Mouse (Mus musculus) kidney, embryonic 15.5 days (tissue): Measurements from ENCODE around the gene Alk. TPM values are rescaled to one million over a fixed set of nuclear protein-coding genes. Genes with fewer than 3 reads are reported as not detected.
"Not testable (repeated sequence)": the region's sequence is repeated elsewhere in the genome, so short reads cannot be mapped to it uniquely, and the experiment has no call there.

ENCODE experiments used
- ATAC-seq: fragments of 200-750 bp; cut with Nextera tagmentation; replicated peaks from 2 replicates; pipeline ENCODE4 v1.8.0; 2017; ENCODE audit warnings: moderate TSS enrichment; ENCODE audit not compliant: low FRiP score
- H3K27ac ChIP-seq: fragments of 300-500 bp; sonication (generic); 2 replicates; pipeline ENCODE4 v1.5.1; 2015; ENCODE audit warnings: mild to moderate bottlenecking, inconsistent platforms
- H3K27me3 ChIP-seq: fragments of 300-500 bp; sonication (generic); 2 replicates; pipeline ENCODE4 v1.6.1; 2015; ENCODE audit warnings: inconsistent platforms
- H3K36me3 ChIP-seq: fragments of 300-500 bp; sonication (generic); 2 replicates; pipeline ENCODE4 v1.6.1; 2015; ENCODE audit warnings: inconsistent platforms
- H3K4me1 ChIP-seq: fragments of 300-500 bp; sonication (generic); 2 replicates; pipeline ENCODE4 v1.6.1; 2015; ENCODE audit warnings: inconsistent platforms
- H3K4me2 ChIP-seq: fragments of 300-500 bp; sonication (generic); 2 replicates; pipeline ENCODE4 v1.6.1; 2015; ENCODE audit warnings: moderate library complexity, mild to moderate bottlenecking, inconsistent platforms
- H3K4me3 ChIP-seq: fragments of 300-500 bp; sonication (generic); replicated peaks from 2 replicates; pipeline ENCODE4 v1.5.1; 2015; ENCODE audit warnings: mild to moderate bottlenecking, inconsistent platforms
- H3K9ac ChIP-seq: fragments of 300-500 bp; sonication (generic); 2 replicates; pipeline ENCODE4 v1.6.1; 2015; ENCODE audit warnings: mild to moderate bottlenecking, inconsistent platforms
- H3K9me3 ChIP-seq: fragments of 300-500 bp; sonication (generic); replicated peaks from 2 replicates; pipeline ENCODE4 v1.6.1; 2016; ENCODE audit warnings: inconsistent platforms
- WGBS: fragments of 180-500 bp; shearing (Covaris S2); methylation state at CpG from one replicate; pipeline ENCODE4 v1.1.7; 2015; ENCODE audit warnings: mixed read lengths; 5-methylcytosine and 5-hydroxymethylcytosine counted together
- polyA plus RNA-seq: library from polyadenylated mRNA; unstranded; fragments of >200 nt; fragmentation: Nextera tagmentation; extraction: Ambion mirVana; gene quantifications from 2 replicates; pipeline ENCODE4 v1.2.1, GENCODE M21; 2015

Gene Alk
- polyA plus RNA-seq, 1 experiment from 2014 or later, result 0.51 TPM

DNA sequence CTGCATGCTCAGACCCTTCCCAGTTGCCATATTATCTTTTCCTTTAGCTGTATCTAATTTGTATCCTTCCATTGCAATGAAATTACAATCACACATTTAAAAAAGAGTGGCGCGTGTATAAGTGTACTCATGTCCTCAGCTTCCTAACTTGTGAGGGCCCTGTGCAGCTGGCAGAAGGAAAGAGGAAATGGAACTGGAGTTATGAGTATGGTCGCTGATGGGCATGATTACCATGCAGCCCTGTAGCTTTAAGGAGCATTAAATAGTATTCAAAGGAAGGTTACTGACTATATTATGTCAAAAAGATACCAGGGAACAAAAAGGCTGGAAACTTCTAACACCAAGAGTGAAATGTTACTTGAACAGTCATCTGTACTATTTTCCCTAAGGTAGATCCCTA lies 79.6 kb downstream of the Alk start:
- ATAC-seq, result no peak
- no peak overlapping the region for H3K4me2 ChIP-seq
- no peak overlapping the region for H3K27ac ChIP-seq
- H3K9me3 ChIP-seq, result no peaks in the 10 kb centered on the region
- H3K4me1 ChIP-seq, result no peaks in the 10 kb centered on the region
- WGBS, result 92% methylated on average over 3 of the region's 3 CpGs
- no peak overlapping the region for H3K9ac ChIP-seq
- H3K27me3 ChIP-seq, result no peaks in the 10 kb centered on the region
- no peaks in the 10 kb centered on the region for H3K36me3 ChIP-seq
- no peak overlapping the region for H3K4me3 ChIP-seq

DNA sequence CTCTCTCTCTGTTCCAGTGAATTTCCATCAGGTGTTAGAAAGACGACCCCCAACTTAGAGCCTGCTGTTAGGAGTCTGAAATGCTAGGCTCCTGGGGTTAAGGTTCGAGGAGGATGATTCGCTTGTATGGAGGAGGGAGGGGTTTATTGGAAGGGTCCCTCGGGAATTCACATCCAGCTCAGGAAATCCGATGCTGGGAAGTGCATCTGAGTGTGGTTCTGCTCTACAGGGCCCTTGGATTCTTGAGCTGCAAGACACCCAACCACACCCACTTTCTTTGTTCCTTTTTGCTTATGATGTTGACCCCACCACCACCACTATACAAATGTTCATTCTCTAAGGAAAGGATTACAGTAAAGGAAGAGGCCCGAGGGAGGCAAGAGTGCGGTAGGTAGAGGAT lies 81.4 kb downstream of the Alk start:
- Histone ChIP-seq H3K36me3 (no peaks in the 10 kb centered on the region), H3K4me2 (no peak overlapping the region), H3K4me3 (no peak overlapping the region), H3K9me3 (no peaks in the 10 kb centered on the region), H3K9ac (no peak overlapping the region), H3K27me3 (no peaks in the 10 kb centered on the region), H3K4me1 (no peaks in the 10 kb centered on the region), H3K27ac (no peak overlapping the region)
- 35% methylated on average over 7 of the region's 7 CpGs for WGBS
- no peak for ATAC-seq

GRCm38 (mm10) chr17:72522381-72522780 lies 82.0 kb downstream of the Alk start:
- no peak for ATAC-seq

DNA sequence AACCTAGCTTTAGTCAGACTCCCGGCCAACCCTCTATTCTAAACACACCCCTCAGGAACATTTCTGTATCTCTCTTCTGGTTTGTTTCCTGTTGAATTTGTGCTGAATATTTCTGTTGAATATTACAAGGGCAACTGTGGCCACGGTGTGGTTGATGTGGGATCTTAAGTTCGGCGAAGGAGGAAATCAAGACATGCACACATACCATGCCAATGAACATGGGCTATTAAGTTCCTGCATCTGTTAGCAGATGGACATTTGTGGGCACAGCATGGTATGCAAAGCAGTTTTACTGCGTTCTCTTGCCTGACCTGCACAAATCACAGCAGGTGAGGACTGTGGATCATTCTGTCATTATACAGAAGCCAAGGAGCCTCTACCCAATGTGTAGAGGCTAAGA lies 83.1 kb downstream of the Alk start:
- H3K4me2 ChIP-seq, result no peak overlapping the region
- H3K4me1 ChIP-seq, result no peaks in the 10 kb centered on the region
- no peak overlapping the region for H3K4me3 ChIP-seq
- no peaks in the 10 kb centered on the region for H3K27me3 ChIP-seq
- H3K9me3 ChIP-seq, result no peaks in the 10 kb centered on the region
- no peaks in the 10 kb centered on the region for H3K36me3 ChIP-seq
- ATAC-seq, result no peak
- H3K9ac ChIP-seq, result no peak overlapping the region
- WGBS, result 88% methylated on average over 5 of the region's 5 CpGs
- H3K27ac ChIP-seq, result no peak overlapping the region

More at GRCm38 (mm10) chr17:72522381-72522780, 82.0 kb downstream of the Alk start:
- Histone ChIP-seq H3K9ac (no peak overlapping the region), H3K27me3 (no peaks in the 10 kb centered on the region), H3K4me1 (no peaks in the 10 kb centered on the region), H3K27ac (no peak overlapping the region), H3K36me3 (no peaks in the 10 kb centered on the region), H3K9me3 (no peaks in the 10 kb centered on the region), H3K4me2 (no peak overlapping the region), H3K4me3 (no peak overlapping the region)
- WGBS, result 20% methylated on average over 4 of the region's 4 CpGs

GRCm38 (mm10) chr17:72510746-72511145 lies 93.7 kb downstream of the Alk start:
- H3K4me3 ChIP-seq, result no peak overlapping the region
- no peak overlapping the region for H3K4me2 ChIP-seq
- no peak overlapping the region for H3K9ac ChIP-seq
- no peaks in the 10 kb centered on the region for H3K27me3 ChIP-seq
- no peak overlapping the region for H3K27ac ChIP-seq
- no peak for ATAC-seq
- H3K9me3 ChIP-seq, result no peaks in the 10 kb centered on the region
- WGBS, result 83% methylated on average over 6 of the region's 6 CpGs
- H3K36me3 ChIP-seq, result no peaks in the 10 kb centered on the region
- H3K4me1 ChIP-seq, result no peaks in the 10 kb centered on the region

DNA sequence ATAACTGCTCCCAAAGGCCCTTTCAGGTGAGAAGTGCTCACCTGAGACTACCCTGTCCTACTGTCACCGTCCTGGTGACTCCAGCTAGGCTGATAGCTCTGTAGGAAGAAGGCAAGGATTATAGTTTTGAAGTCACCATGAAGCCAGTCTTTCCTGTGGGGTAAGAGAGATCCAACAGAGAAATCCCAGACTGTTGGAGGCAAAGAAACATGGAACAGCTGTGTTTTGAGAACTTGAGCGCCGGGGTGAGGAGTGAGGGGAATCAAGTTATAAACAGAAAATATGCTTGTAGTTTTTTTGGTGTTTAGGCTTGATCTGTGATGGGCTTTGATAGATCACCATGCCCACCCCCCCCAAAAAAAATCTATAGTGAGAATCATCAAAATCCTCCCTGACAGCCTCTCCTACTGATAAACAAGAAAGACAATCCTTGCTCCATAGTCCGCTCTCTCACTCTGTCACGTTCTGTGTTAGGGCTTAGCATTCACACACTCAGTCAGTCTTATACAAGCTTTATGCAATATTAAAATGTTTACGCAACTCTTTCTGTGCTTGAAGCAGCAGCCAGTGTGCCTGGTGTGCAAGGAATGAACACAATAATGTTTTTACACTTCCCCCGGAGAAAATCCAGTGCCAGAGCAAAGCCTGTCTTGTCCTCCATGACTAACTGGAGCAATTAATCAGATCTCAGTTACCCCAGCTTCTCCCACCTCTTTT lies 95.6 kb downstream of the Alk start:
- WGBS, result 83% methylated on average over 7 of the region's 7 CpGs
- H3K27me3 ChIP-seq, result no peaks in the 10 kb centered on the region
- no peaks in the 10 kb centered on the region for H3K36me3 ChIP-seq
- no peak overlapping the region for H3K4me2 ChIP-seq
- H3K4me3 ChIP-seq, result no peak overlapping the region
- no peak overlapping the region for H3K9ac ChIP-seq
- no peak for ATAC-seq
- H3K27ac ChIP-seq, result no peak overlapping the region
- no peaks in the 10 kb centered on the region for H3K9me3 ChIP-seq
- H3K4me1 ChIP-seq, result no peaks in the 10 kb centered on the region

- H3K27ac ChIP-seq, result no peak overlapping the region
- no peaks in the 10 kb centered on the region for H3K27me3 ChIP-seq
- 69% methylated on average over 7 of the region's 7 CpGs for WGBS
- H3K9me3 ChIP-seq, result no peaks in the 10 kb centered on the region
- no peak overlapping the region for H3K9ac ChIP-seq
- H3K4me2 ChIP-seq, result no peak overlapping the region
- no peak for ATAC-seq
- no peak overlapping the region for H3K4me3 ChIP-seq
- H3K36me3 ChIP-seq, result no peaks in the 10 kb centered on the region
- H3K4me1 ChIP-seq, result no peaks in the 10 kb centered on the region
These were observed 99.2 kb downstream of the Alk start for GRCm38 (mm10) chr17:72505213-72505612.

GRCm38 (mm10) chr17:72504581-72504980 lies 99.8 kb downstream of the Alk start:
- Histone ChIP-seq H3K27me3 (no peaks in the 10 kb centered on the region), H3K4me2 (no peak overlapping the region), H3K9me3 (no peaks in the 10 kb centered on the region), H3K4me1 (no peaks in the 10 kb centered on the region), H3K36me3 (no peaks in the 10 kb centered on the region), H3K27ac (no peak overlapping the region), H3K9ac (no peak overlapping the region), H3K4me3 (no peak overlapping the region)
- no peak for ATAC-seq
- WGBS, result 93% methylated on average over 6 of the region's 6 CpGs

DNA sequence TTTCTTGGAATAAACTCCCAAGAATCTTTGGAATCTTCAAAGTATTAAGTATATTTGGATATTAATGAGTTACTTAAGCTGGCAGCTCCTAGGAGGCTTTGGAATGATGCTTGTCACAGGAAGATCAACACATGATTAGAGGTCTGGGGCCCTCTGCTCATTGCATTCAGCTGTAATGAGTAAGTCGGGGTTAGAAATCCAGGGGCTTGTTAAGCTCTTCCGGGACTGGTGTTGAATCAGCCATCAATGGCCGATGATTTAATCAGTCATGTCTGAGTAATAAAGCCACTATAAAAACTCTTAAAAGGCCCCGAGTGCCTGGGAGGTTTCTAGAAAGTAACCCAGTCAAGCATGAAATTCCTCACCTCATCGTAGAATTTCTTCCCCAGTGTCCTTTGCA lies 109.0 kb downstream of the Alk start:
- WGBS, result 55% methylated on average over 5 of the region's 5 CpGs
- no peak overlapping the region for H3K27ac ChIP-seq

GRCm38 (mm10) chr17:72485623-72486022 lies 118.8 kb downstream of the Alk start:
- no peak overlapping the region for H3K9ac ChIP-seq
- no peak overlapping the region for H3K27ac ChIP-seq
- WGBS, result 85% methylated on average over 4 of the region's 4 CpGs
- H3K36me3 ChIP-seq, result no peaks in the 10 kb centered on the region
- no peak for ATAC-seq
- no peak overlapping the region for H3K4me3 ChIP-seq
- H3K9me3 ChIP-seq, result no peaks in the 10 kb centered on the region
- H3K4me1 ChIP-seq, result no peaks in the 10 kb centered on the region
- no peak overlapping the region for H3K4me2 ChIP-seq
- H3K27me3 ChIP-seq, result no peaks in the 10 kb centered on the region

More for the DNA sequence above, 109.0 kb downstream of the Alk start:
- no peaks in the 10 kb centered on the region for H3K27me3 ChIP-seq
- no peak overlapping the region for H3K4me2 ChIP-seq
- H3K36me3 ChIP-seq, result no peaks in the 10 kb centered on the region
- ATAC-seq, result no peak
- no peak overlapping the region for H3K4me3 ChIP-seq
- no peaks in the 10 kb centered on the region for H3K9me3 ChIP-seq
- H3K4me1 ChIP-seq, result no peaks in the 10 kb centered on the region
- H3K9ac ChIP-seq, result no peak overlapping the region

DNA sequence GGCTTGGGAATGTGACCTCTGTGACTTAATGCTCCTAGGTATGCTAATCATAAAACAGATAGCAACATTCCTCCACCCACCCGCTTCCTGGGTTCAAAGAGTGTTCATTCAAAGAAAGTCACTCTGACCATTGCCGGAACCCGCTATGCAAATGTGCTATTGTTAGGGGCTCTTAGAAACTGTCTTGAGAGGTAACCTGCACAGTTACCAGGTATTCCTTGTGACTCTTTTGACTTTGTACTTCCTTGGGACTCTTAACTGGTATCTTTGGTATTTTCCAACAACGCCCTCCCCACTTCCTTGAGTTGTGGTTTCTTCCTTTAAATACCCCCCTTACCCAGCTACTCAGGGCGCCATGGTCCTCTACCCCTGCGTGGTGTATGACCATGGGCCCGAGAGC lies 125.2 kb downstream of the Alk start:
- not testable (repeated sequence) for H3K4me1 ChIP-seq, H3K9me3 ChIP-seq, ATAC-seq, H3K9ac ChIP-seq, H3K4me2 ChIP-seq, H3K4me3 ChIP-seq, H3K27ac ChIP-seq, H3K36me3 ChIP-seq, H3K27me3 ChIP-seq
- WGBS, result 93% methylated on average over 7 of the region's 7 CpGs

DNA sequence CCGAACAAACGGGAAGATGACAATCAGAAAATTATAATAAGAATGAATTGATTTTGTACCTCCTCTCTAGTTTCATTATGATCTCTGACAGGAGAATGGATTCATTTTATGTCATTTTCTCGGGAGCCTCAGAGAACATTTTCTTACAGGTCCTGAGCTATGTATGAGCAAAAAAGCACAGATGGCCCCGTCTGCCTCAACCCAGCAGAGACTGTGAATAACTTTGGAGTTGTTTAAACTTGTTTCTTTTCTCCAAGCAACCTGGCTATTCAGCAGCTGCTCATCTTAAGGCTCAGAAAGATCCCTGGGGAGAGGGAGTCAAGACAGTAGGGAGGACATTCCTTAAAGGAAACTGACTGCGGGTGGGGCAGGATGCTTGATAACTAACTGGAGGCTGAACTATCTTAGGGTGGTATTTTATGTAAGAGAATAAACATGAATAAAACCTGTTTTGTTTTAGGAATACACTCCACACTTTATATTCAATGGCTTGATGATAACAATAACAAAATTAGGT lies 126.5 kb downstream of the Alk start:
- H3K4me1 ChIP-seq, result no peaks in the 10 kb centered on the region
- no peak overlapping the region for H3K4me3 ChIP-seq
- WGBS, result 69% methylated on average over 5 of the region's 5 CpGs
- no peaks in the 10 kb centered on the region for H3K36me3 ChIP-seq
- no peaks in the 10 kb centered on the region for H3K9me3 ChIP-seq
- H3K9ac ChIP-seq, result no peak overlapping the region
- H3K4me2 ChIP-seq, result no peak overlapping the region
- no peak for ATAC-seq
- no peaks in the 10 kb centered on the region for H3K27me3 ChIP-seq
- H3K27ac ChIP-seq, result no peak overlapping the region

DNA sequence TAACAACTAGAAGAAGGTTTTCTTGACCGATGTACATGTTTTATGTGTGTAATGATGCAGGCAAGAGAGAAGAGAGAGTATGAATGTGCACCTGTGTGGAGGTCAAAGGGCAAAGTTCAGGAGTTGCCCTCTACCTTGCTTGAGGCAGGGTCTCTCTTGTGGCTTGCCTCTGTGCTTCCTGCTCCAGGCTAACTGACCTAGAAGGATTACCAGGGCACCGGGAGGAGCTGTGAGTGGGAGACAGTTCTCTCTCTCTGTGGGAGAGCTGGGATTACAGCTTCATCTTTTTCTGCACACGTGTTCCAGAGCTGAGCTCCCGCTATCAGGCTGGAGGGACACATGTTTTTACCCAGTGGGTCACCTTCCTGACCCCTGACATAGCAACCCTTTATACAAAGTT lies 127.5 kb downstream of the Alk start:
- no peak overlapping the region for H3K27ac ChIP-seq
- H3K9ac ChIP-seq, result no peak overlapping the region
- no peak overlapping the region for H3K4me2 ChIP-seq
- H3K9me3 ChIP-seq, result no peaks in the 10 kb centered on the region
- no peaks in the 10 kb centered on the region for H3K27me3 ChIP-seq
- H3K4me3 ChIP-seq, result no peak overlapping the region
- 50% methylated on average over 4 of the region's 4 CpGs for WGBS
- no peak for ATAC-seq
- no peaks in the 10 kb centered on the region for H3K36me3 ChIP-seq
- no peaks in the 10 kb centered on the region for H3K4me1 ChIP-seq
